Mouse (Mus musculus) midbrain, embryonic 15.5 days (tissue): Measurements from ENCODE around the gene Ubr3. TPM values are rescaled to one million over a fixed set of nuclear protein-coding genes. Genes with fewer than 3 reads are reported as not detected.
"Not testable (repeated sequence)": the region's sequence is repeated elsewhere in the genome, so short reads cannot be mapped to it uniquely, and the experiment has no call there.

ENCODE experiments used
- ATAC-seq: fragments of 200-750 bp; cut with Nextera tagmentation; replicated peaks from 2 replicates; pipeline ENCODE4 v1.8.0; 2017; ENCODE audit warnings: moderate TSS enrichment
- H3K27ac ChIP-seq: fragments of 300-500 bp; sonication (generic); 2 replicates; pipeline ENCODE4 v1.5.1; 2015; ENCODE audit warnings: mild to moderate bottlenecking, inconsistent platforms
- H3K27me3 ChIP-seq: fragments of 300-500 bp; sonication (generic); replicated peaks from 2 replicates; pipeline ENCODE4 v1.6.1; 2015; ENCODE audit warnings: inconsistent platforms
- H3K36me3 ChIP-seq: fragments of 300-500 bp; sonication (generic); replicated peaks from 2 replicates; pipeline ENCODE4 v1.6.1; 2015; ENCODE audit warnings: inconsistent platforms
- H3K4me1 ChIP-seq: fragments of 300-500 bp; sonication (generic); 2 replicates; pipeline ENCODE4 v1.6.1; 2015; ENCODE audit warnings: inconsistent platforms
- H3K4me2 ChIP-seq: fragments of 300-500 bp; sonication (generic); 2 replicates; pipeline ENCODE4 v1.6.1; 2015; ENCODE audit warnings: inconsistent platforms, mild to moderate bottlenecking, moderate library complexity
- H3K4me3 ChIP-seq: fragments of 300-500 bp; sonication (generic); 2 replicates; pipeline ENCODE4 v1.5.1; 2015; ENCODE audit warnings: mild to moderate bottlenecking, inconsistent platforms
- H3K9ac ChIP-seq: fragments of 300-500 bp; sonication (generic); 2 replicates; pipeline ENCODE4 v1.6.1; 2015; ENCODE audit warnings: mild to moderate bottlenecking, inconsistent platforms
- H3K9me3 ChIP-seq: fragments of 300-500 bp; sonication (generic); 2 replicates; pipeline ENCODE4 v1.6.1; 2016; ENCODE audit warnings: inconsistent platforms
- WGBS: fragments of 180-500 bp; shearing (Covaris S2); methylation state at CpG from one replicate; pipeline ENCODE4 v1.1.7; 2015; ENCODE audit warnings: mixed read lengths; 5-methylcytosine and 5-hydroxymethylcytosine counted together
- polyA plus RNA-seq: library from polyadenylated mRNA; unstranded; fragments of >200 nt; fragmentation: Nextera tagmentation; extraction: Ambion mirVana; gene quantifications from 2 replicates; pipeline ENCODE4 v1.2.1, GENCODE M21; 2015

Ubr3 gene
- polyA plus RNA-seq, 1 experiment from 2014 or later, result 19.8 TPM

DNA sequence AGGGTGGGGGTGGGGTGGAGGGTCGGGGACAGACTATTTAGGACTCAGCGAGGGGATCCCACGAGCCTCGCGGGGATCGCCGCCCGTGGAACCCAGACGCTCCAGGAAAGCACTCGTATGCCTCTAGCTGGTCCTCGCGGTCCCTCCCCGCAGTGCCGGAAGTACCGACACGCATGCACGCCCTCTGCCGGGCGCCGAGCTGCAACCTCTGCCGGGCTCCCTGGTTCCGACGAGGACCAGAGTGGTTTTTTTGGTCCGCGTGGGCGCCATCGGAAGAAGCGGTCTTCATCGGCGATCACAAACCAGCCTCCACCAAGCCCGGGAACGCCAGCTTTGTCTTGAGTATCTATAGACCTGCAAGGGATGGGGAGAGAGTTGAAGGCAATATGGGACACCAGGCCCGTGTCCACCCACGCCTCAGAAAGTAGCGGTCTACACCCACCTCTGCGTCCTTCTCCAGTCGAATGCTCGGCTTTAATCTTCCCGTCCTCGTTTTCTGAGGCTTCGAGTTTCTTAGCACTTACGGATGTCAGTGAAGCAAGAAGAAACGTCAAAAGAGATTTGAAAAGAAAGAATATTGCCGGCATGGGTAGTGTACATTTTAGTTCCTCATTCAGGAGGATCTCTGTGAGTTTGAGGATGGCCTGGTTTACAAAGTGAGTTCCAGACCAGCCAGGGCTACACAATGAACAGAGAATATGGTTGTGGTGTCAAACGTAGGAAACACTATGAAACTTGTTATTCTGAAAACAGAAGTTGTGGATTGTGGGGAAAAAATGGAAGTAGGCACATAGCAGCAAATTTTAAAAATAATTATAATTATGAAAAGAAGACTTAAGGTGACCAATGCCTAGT lies 11.4 kb upstream of the Ubr3 start, which contains the start of gene Mettl5:
Gene Mettl5, minus strand, starts transcription at position 165 of the 855 bp plus-strand sequence.
- H3K9ac ChIP-seq, result peak within 1 kb of the TSS; percentile 63
- no peaks in the 10 kb centered on the region for H3K27me3 ChIP-seq
- peak within 1 kb of the TSS; percentile 52 for H3K27ac ChIP-seq
- no peaks in the 10 kb centered on the region for H3K9me3 ChIP-seq
- peak within 1 kb of the TSS; percentile 75 for H3K4me2 ChIP-seq
- H3K4me1 ChIP-seq, result peaks cover 16% of the 10 kb centered on the region
- no peaks in the 10 kb centered on the region for H3K36me3 ChIP-seq
- 2% methylated on average over 44 of the region's 45 CpGs for WGBS
- H3K4me3 ChIP-seq, result peak within 1 kb of the TSS; percentile 59
- ATAC-seq, result peak; percentile 95

DNA sequence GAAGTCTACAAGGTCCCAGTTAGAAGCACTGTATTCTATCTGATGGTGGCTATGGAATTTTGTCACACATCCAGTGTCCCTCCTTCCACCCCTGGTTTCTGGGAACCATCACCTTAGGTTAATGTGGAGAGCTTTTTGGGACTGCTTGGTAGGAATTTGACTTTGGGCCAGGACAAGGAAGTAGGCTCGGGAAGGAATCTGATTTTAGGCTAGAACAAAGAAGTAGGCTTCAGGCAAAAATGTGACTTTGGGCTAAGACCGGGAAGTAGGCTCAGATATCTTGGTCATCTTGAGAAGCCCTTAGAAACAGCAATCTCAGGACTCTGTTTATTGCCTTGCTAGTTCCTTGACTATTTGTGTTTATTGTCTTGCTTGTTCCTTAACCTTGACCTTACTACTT lies 8.1 kb upstream of the Ubr3 start:
- Histone ChIP-seq H3K9me3 (no peaks in the 10 kb centered on the region), H3K4me3 (no peak overlapping the region), H3K9ac (no peak overlapping the region), H3K27ac (no peak overlapping the region), H3K36me3 (no peaks in the 10 kb centered on the region), H3K27me3 (no peaks in the 10 kb centered on the region), H3K4me2 (no peak overlapping the region), H3K4me1 (peaks cover 16% of the 10 kb centered on the region)
- ATAC-seq, result no peak
- WGBS, result 77% methylated on average over 2 of the region's 2 CpGs

DNA sequence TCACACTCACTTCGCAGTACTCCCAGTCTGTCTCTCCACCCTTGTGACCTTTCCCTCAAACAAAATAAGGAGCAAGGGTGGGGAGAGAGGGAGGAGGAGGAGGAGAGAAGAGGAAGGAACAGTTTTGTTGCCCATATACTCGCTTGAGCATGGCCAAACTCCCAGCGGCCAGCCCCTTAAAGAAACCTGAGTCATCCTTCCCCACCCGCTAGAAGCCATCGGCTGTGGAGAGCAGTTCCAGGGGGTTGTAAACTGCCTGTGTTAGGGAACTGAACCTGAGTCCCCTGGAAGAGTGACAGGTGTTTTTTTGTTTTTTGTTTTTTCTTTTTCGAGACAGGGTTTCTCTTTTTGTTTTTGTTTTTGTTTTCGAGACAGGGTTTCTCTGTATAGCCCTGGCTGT lies 6.2 kb upstream of the Ubr3 start:
- H3K27ac ChIP-seq, result no peak overlapping the region
- 67% methylated on average over 7 of the region's 7 CpGs for WGBS
- no peaks in the 10 kb centered on the region for H3K9me3 ChIP-seq
- peaks cover 4% of the 10 kb centered on the region; the same call in 1 of the 2 replicates for H3K4me1 ChIP-seq
- no peaks in the 10 kb centered on the region for H3K27me3 ChIP-seq
- no peak overlapping the region for H3K4me3 ChIP-seq
- no peak overlapping the region for H3K9ac ChIP-seq
- no peaks in the 10 kb centered on the region for H3K36me3 ChIP-seq
- no peak for ATAC-seq
- no peak overlapping the region for H3K4me2 ChIP-seq

DNA sequence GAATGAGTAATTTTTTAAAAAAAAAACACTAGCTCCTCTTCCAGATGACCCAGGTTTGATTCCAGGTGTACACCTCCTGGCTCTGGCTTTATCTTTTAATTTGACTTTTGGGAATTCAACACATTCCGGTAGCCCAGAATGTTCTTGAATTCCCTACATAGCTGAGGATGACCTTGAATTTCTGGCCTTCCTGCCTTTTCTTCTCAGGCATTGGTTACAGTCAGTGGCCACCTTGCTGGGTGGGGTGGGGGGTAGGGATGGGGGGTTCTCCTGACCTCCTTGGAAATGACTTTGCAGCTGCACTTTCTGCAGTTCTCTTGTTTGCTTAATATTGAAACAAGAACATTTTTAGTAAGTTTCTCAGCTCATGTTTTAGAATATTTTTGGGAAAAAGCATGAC lies 3.9 kb upstream of the Ubr3 start:
- no peak for ATAC-seq
- Histone ChIP-seq H3K4me2 (no peak overlapping the region), H3K27me3 (no peaks in the 10 kb centered on the region), H3K9me3 (no peaks in the 10 kb centered on the region), H3K9ac (no peak overlapping the region), H3K4me3 (no peak overlapping the region), H3K36me3 (no peaks in the 10 kb centered on the region), H3K27ac (no peak overlapping the region), H3K4me1 (peaks cover 2% of the 10 kb centered on the region; the same call in 1 of the 2 replicates)
- 88% methylated on average over 1 of the region's 1 CpGs for WGBS

DNA sequence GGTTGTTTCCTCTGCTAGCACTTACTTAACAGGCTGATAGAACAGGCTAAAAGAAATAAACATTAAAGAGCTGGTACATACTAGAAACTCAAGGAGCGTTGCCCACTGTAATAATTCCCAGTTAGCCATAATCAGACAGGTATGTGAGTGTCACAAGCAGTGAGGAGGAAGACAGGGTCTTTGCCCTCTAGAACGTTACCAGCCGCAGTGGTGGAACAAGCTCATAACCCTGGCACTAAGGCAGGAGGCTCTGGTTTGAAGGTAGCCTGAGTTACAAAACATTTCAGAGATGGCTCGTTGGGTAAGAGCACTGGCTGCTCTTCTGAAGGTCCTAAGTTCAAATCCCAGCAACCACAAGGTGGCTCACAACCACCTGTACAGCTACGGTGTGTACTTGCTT lies 3.2 kb upstream of the Ubr3 start:
- WGBS, result 85% methylated on average over 5 of the region's 5 CpGs
- no peaks in the 10 kb centered on the region for H3K27me3 ChIP-seq
- H3K9me3 ChIP-seq, result no peaks in the 10 kb centered on the region

DNA sequence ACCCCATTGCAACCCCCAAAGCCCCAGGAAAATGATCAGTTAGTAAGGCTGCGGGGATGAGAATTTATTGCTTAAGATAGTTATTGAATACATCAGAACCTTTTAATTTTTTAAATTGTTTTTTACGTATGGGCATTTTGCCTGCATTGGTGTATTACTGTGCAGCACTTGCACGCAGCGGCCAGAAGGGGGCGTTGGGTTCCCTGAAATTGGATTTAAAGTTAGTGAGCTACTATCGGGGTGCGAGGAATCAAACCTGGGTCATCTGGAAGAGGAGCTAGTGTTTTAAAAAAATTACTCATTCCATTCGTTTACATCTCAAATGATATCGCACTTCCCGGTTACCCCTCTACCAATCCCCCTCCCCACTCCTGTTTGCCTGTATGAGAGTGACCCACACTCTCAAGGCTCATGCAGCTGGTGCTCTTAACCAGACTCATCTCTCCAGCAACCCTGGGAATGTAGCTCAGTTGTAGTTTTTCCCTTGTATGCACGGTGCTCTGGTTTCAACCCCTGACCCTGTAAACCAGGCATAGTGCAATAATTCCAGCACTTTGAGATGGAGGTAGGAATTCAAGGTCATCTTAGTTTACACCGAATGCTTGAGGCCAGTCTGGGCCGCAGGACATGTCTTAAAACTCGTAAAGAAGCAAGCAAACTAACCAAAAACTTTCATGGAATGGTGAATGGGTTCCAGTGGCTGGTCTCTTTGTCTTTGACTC lies 1.4 kb upstream of the Ubr3 start:
- Histone ChIP-seq H3K36me3 (no peaks in the 10 kb centered on the region), H3K9ac (no peak overlapping the region), H3K4me2 (no peak overlapping the region), H3K9me3 (no peaks in the 10 kb centered on the region), H3K27me3 (no peaks in the 10 kb centered on the region), H3K4me3 (no peak overlapping the region), H3K27ac (no peak overlapping the region), H3K4me1 (peaks cover 17% of the 10 kb centered on the region)
- no peak for ATAC-seq
- 64% methylated on average over 14 of the region's 14 CpGs for WGBS

More for the DNA sequence above, 3.2 kb upstream of the Ubr3 start:
- H3K36me3 ChIP-seq, result no peaks in the 10 kb centered on the region
- no peak overlapping the region for H3K4me3 ChIP-seq
- no peak overlapping the region for H3K27ac ChIP-seq
- no peak for ATAC-seq
- H3K4me1 ChIP-seq, result peaks cover 9% of the 10 kb centered on the region
- H3K9ac ChIP-seq, result no peak overlapping the region
- H3K4me2 ChIP-seq, result no peak overlapping the region

DNA sequence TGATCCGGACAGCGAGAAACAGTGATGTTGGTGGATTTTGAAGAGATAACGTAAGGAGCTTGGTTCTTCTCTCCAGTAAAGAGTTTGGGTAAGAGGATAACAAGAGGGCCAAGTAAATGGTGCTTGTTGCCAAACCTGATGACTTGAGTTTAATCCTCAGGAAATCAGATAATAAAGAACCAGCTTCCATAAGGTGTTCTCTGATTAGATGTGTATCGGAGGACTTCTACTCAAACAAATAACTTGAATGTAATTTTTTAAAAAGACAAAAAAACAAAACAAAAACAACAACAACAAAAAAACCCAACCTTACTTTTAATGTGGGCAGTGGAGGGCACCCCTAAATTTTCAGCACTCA lies 843 bp upstream of the Ubr3 start:
- Histone ChIP-seq H3K4me2 (no peak overlapping the region), H3K4me1 (peaks cover 17% of the 10 kb centered on the region), H3K27ac (no peak overlapping the region), H3K9ac (no peak overlapping the region), H3K9me3 (no peaks in the 10 kb centered on the region), H3K4me3 (no peak overlapping the region), H3K27me3 (no peaks in the 10 kb centered on the region), H3K36me3 (no peaks in the 10 kb centered on the region)
- 96% methylated on average over 4 of the region's 4 CpGs for WGBS
- ATAC-seq, result no peak

DNA sequence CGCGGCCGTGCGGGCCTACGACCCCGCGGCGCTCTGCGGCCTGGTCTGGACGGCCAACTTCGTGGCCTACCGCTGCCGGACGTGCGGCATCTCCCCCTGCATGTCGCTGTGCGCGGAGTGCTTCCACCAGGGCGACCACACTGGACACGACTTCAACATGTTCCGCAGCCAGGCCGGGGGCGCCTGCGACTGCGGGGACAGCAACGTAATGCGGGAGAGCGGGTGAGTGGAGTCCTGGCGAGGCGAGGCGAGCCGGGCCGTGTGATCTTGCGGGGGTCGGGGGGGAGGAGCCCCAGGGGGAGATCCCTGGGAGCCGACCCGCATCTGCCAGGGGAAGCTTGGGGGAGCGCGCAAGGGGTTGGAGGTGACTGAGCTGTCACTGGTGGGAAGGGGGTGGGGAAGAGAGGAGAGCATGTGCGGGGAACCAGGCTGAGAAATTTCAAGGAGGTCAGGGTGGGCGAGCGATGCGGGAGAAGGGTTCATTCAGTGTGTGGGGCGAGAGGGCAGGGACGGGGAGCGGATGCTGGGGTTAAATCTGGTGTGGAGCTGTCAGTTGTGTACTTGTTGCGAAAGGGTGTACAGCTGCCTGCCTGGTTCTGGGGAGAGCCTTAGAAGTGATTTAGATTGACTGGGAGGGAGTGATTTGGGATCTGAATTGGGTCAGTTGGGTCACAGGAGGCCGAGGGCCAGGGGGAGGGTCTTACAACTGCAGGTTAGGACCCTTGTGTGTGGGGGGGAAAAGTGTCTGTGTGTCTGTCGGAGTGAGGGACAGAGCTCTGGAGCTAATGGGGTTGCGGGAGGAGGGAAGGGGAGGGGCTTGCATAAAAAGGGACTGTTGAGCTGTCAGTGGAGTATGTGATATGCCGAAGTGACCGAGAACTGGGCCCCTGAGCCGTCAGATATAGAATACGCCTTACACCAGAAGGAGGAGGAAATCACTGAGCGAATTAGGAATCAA lies 851 bp downstream of the Ubr3 start:
- peak overlapping the region; percentile 80 for H3K9ac ChIP-seq
- H3K27me3 ChIP-seq, result no peaks in the 10 kb centered on the region
- peak overlapping the region; percentile 92 for H3K27ac ChIP-seq
- ATAC-seq, result peak; percentile 74
- H3K4me2 ChIP-seq, result peak overlapping the region; percentile 90
- no peaks in the 10 kb centered on the region for H3K9me3 ChIP-seq
- peak overlapping the region; percentile 62 for H3K4me3 ChIP-seq
- under 1% methylated on average over 48 of the region's 55 CpGs for WGBS
- H3K4me1 ChIP-seq, result peaks cover 17% of the 10 kb centered on the region
- no peaks in the 10 kb centered on the region for H3K36me3 ChIP-seq

DNA sequence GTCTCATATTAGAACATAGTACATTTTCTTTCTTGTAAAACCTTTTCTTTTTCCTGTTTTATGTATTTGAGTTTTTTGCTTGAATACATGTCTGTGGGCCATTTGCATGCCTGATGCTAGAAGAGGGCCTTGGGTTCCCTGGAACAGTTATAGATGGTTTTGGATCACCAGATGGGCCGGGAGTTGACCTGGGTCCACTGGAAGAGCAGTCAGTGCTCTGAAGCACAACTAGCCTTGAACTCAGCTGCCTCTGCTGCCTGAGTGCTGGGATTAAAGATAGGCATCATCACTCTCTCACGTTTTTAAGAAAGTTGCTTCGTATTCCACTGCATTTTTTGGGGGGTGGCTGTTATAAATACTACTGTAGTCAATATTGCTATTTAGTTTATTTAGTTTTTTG lies 6.5 kb downstream of the Ubr3 start:
- H3K4me2 ChIP-seq, result no peak overlapping the region
- H3K9ac ChIP-seq, result no peak overlapping the region
- H3K27me3 ChIP-seq, result no peaks in the 10 kb centered on the region
- no peak overlapping the region for H3K4me3 ChIP-seq
- H3K4me1 ChIP-seq, result peaks cover 12% of the 10 kb centered on the region
- WGBS, result 94% methylated on average over 3 of the region's 3 CpGs
- H3K36me3 ChIP-seq, result no peaks in the 10 kb centered on the region
- H3K27ac ChIP-seq, result no peak overlapping the region
- ATAC-seq, result no peak
- no peaks in the 10 kb centered on the region for H3K9me3 ChIP-seq

DNA sequence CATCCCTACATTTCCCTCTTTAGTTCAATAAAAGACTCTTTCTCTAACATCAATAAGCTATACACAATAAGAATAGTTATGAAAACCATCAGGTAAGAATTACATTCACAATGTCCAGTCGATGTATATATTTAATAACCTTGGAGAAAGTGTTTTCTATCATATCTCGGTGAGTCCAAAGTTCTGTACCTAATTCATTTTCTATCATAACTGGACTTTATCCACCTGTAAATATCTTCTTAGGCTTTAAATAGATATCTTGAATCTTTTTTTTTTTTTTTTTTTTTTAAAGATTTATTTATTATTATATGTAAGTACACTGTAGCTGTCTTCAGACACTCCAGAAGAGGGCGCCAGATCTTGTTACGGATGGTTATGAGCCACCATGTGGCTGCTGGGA lies 10.3 kb downstream of the Ubr3 start:
- H3K4me2 ChIP-seq, H3K9me3 ChIP-seq, H3K36me3 ChIP-seq, H3K27ac ChIP-seq, H3K4me1 ChIP-seq, ATAC-seq, H3K9ac ChIP-seq, H3K27me3 ChIP-seq, H3K4me3 ChIP-seq: not testable (repeated sequence)
- 91% methylated on average over 4 of the region's 4 CpGs for WGBS

DNA sequence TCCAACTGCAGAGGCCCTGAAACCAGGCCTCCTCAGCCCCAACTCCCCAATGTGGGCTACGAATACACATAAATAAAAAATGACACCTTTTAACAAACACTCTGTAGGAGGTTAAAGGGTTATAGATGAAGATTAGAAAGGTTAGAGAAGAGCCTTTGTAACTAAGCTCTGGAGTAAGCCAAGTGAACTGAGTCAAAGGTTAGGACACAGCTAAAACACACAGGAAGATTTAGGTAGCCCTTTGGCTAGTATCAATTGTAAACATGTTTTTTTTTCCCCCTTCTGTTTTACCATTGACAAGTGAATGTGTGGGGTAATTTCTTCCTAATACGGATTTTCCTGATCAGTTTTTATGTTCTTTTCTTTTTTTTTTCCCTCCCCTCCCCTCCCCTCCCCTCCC lies 15.8 kb downstream of the Ubr3 start:
- Histone ChIP-seq H3K36me3 (peaks cover 9% of the 10 kb centered on the region; the same call in 1 of the 2 replicates), H3K27ac (no peak overlapping the region), H3K4me3 (no peak overlapping the region), H3K9me3 (no peaks in the 10 kb centered on the region), H3K4me1 (no peaks in the 10 kb centered on the region), H3K27me3 (no peaks in the 10 kb centered on the region), H3K4me2 (no peak overlapping the region), H3K9ac (no peak overlapping the region)
- 34% methylated on average over 2 of the region's 2 CpGs for WGBS
- no peak for ATAC-seq

DNA sequence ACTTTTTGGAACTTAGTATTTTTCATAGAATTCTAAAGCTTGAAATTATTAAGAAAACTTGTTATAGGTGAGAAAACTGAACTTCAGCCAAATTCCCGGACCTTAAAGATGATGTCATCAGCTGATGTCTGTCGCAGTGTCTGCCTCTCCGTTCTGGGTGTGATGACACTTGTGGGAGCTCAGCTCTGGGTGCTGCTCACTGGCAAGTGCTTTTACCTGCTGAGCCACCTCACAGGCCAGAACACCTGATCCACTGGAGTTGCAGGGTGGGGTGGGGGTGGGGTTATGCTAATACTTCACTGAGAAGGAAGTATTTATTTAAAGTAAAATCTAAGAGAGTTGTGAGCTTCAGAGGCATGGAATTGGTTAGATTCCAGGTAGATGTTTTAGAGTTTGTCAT lies 20.3 kb downstream of the Ubr3 start:
- H3K4me3 ChIP-seq, result no peak overlapping the region
- ATAC-seq, result no peak
- H3K36me3 ChIP-seq, result peaks cover 17% of the 10 kb centered on the region; the same call in 1 of the 2 replicates
- H3K27ac ChIP-seq, result no peak overlapping the region
- WGBS, result 89% methylated on average over 3 of the region's 3 CpGs
- H3K9ac ChIP-seq, result no peak overlapping the region
- H3K9me3 ChIP-seq, result no peaks in the 10 kb centered on the region
- no peaks in the 10 kb centered on the region for H3K27me3 ChIP-seq
- H3K4me2 ChIP-seq, result no peak overlapping the region
- no peaks in the 10 kb centered on the region for H3K4me1 ChIP-seq
